8 mouse cellular contexts compared by ENCODE assay signal in genomic region chr1:74387386-74387988, GRCm38 (mm10). TPM values are rescaled to one million over a fixed set of nuclear protein-coding genes. Genes with fewer than 3 reads are reported as not detected.
DNase-seq lines count a peak whose midpoint lies in the region; ATAC-seq and TF ChIP-seq lines count a peak whose summit lies in the region.

No protein-coding gene starts in this region.

- peak overlapping the region; percentile 32; the same call in 1 of the 2 replicates for H3K4me3 ChIP-seq in kidney, postnatal 0 days (replicated peaks; ENCODE audit: low read depth, low read length)
- peak overlapping the region; percentile 41 for H3K4me3 ChIP-seq in embryonic facial prominence, embryonic 11.5 days (ENCODE audit: low read depth, low read length)
- peak overlapping the region; percentile 81 for H3K4me3 ChIP-seq in hindbrain, embryonic 16.5 days (ENCODE audit: low read length)
- peak overlapping the region; percentile 30 for H3K4me3 ChIP-seq in myocyte

- ATAC-seq in kidney, postnatal 0 days (replicated peaks; ENCODE audit: low FRiP score, low read depth) = no peak
- no peak for ATAC-seq in embryonic facial prominence, embryonic 11.5 days (replicated peaks; ENCODE audit: insufficient number of reproducible peaks, low FRiP score, low TSS enrichment, low read depth)
- ATAC-seq in hindbrain, embryonic 16.5 days = no peak

- H3K4me1 ChIP-seq in kidney, postnatal 0 days (replicated peaks; ENCODE audit: insufficient read depth, low read length) = peaks cover 19% of the 10 kb centered on the region
- H3K4me1 ChIP-seq in embryonic facial prominence, embryonic 11.5 days (ENCODE audit: control insufficient read depth, insufficient read depth, low read length) = peaks cover 3% of the 10 kb centered on the region; the same call in 1 of the 2 replicates
- peaks cover 20% of the 10 kb centered on the region for H3K4me1 ChIP-seq in hindbrain, embryonic 16.5 days (ENCODE audit: control insufficient read depth, insufficient read depth, low read depth, low read length)

- H3K9me3 ChIP-seq in kidney, postnatal 0 days (replicated peaks; ENCODE audit: low read length) = no peaks in the 10 kb centered on the region
- no peaks in the 10 kb centered on the region for H3K9me3 ChIP-seq in embryonic facial prominence, embryonic 11.5 days (replicated peaks; ENCODE audit: control insufficient read depth, low read length)
- H3K9me3 ChIP-seq in hindbrain, embryonic 16.5 days (ENCODE audit: control insufficient read depth, low read length) = no peaks in the 10 kb centered on the region

- TF ChIP-seq POLR2A in myocyte (IDR thresholded peaks at IDR 0.05; ENCODE audit: insufficient read length, low read depth) = no peak

- peak overlapping the region; percentile 93 for H3K27ac ChIP-seq in kidney, postnatal 0 days
- peak overlapping the region; percentile 91; the same call in 1 of the 2 replicates for H3K27ac ChIP-seq in embryonic facial prominence, embryonic 11.5 days (replicated peaks; ENCODE audit: low read depth, low read length)
- H3K27ac ChIP-seq in hindbrain, embryonic 16.5 days (ENCODE audit: low read depth, low read length) = peak overlapping the region; percentile 96

- H3ac ChIP-seq in myocyte (ENCODE audit: control insufficient read depth, insufficient read length) = no peak overlapping the region

- 51% methylated on average over 15 of the region's 15 CpGs for WGBS in kidney, postnatal 0 days
- 56% methylated on average over 15 of the region's 15 CpGs for WGBS in embryonic facial prominence, embryonic 11.5 days
- 48% methylated on average over 15 of the region's 15 CpGs for WGBS in hindbrain, embryonic 16.5 days

- H3K27me3 ChIP-seq in kidney, postnatal 0 days (ENCODE audit: insufficient read depth, low read length) = no peaks in the 10 kb centered on the region
- peaks cover 2% of the 10 kb centered on the region; the same call in 1 of the 2 replicates for H3K27me3 ChIP-seq in embryonic facial prominence, embryonic 11.5 days (ENCODE audit: control insufficient read depth, insufficient read depth, low read length)
- H3K27me3 ChIP-seq in hindbrain, embryonic 16.5 days (replicated peaks; ENCODE audit: control insufficient read depth, insufficient read depth, low read length) = peaks cover 6% of the 10 kb centered on the region; the same call in 1 of the 2 replicates
- no peaks in the 10 kb centered on the region for H3K27me3 ChIP-seq in myocyte (ENCODE audit: control insufficient read depth, insufficient read depth, insufficient read length)

- no peaks in the 10 kb centered on the region for H3K36me3 ChIP-seq in kidney, postnatal 0 days (ENCODE audit: insufficient read depth, low read length)
- no peaks in the 10 kb centered on the region for H3K36me3 ChIP-seq in embryonic facial prominence, embryonic 11.5 days (replicated peaks; ENCODE audit: control insufficient read depth, insufficient read depth, low read depth, low read length)
- H3K36me3 ChIP-seq in hindbrain, embryonic 16.5 days (ENCODE audit: control insufficient read depth, insufficient read depth, low read length) = no peaks in the 10 kb centered on the region
- no peaks in the 10 kb centered on the region for H3K36me3 ChIP-seq in myocyte (ENCODE audit: control insufficient read depth, insufficient read depth)

- peak overlapping the region; percentile 55; the same call in 1 of the 2 replicates for H3K4me2 ChIP-seq in kidney, postnatal 0 days (ENCODE audit: low read length)
- peak overlapping the region; percentile 55; the same call in 1 of the 2 replicates for H3K4me2 ChIP-seq in embryonic facial prominence, embryonic 11.5 days (ENCODE audit: low read depth, low read length)
- peak overlapping the region; percentile 87 for H3K4me2 ChIP-seq in hindbrain, embryonic 16.5 days (ENCODE audit: low read length)
- peak overlapping the region; percentile 66 for H3K4me2 ChIP-seq in myocyte (ENCODE audit: low read depth)

- no peak for DNase-seq in kidney, postnatal 0 days (ENCODE audit: low spot score)
- no peak for DNase-seq in kidney, postnatal 10 days
- DNase-seq in embryonic facial prominence, embryonic 11.5 days (ENCODE audit: low spot score) = no peak
- no peak for DNase-seq in MN1 (ENCODE audit: low spot score)
- DNase-seq in adrenal gland, postnatal 4 days (ENCODE audit: low spot score in 2 of 2) = no peak
- no peak for DNase-seq in thymus, postnatal 10 days (ENCODE audit: low spot score in 2 of 2)

- no peak for TF ChIP-seq CTCF in kidney, postnatal 0 days (IDR thresholded peaks at IDR 0.05; ENCODE audit: low read depth)

- peaks cover 7% of the 10 kb centered on the region for H3K79me2 ChIP-seq in myocyte (ENCODE audit: control insufficient read depth, insufficient read depth)

- H3K9ac ChIP-seq in kidney, postnatal 0 days (ENCODE audit: low read depth, low read length) = peak overlapping the region; percentile 32; the same call in 1 of the 2 replicates
- no peak overlapping the region; the same call in 1 of the 2 replicates for H3K9ac ChIP-seq in embryonic facial prominence, embryonic 11.5 days (replicated peaks; ENCODE audit: low read length)
- peak overlapping the region; percentile 83; the same call in 1 of the 2 replicates for H3K9ac ChIP-seq in hindbrain, embryonic 16.5 days (ENCODE audit: low read depth, low read length)

TF ChIP-seq in myocyte, 11 proteins besides CTCF, POLR2A, EP300 and RAD21:
- TF ChIP-seq MYOG (IDR thresholded peaks at IDR 0.05; ENCODE audit: control insufficient read depth in 1 of 3, insufficient read depth in 1 of 3, insufficient read length in 2 of 3, low read depth in 2 of 3) (no peak), TCF3 (IDR thresholded peaks at IDR 0.05; ENCODE audit: insufficient read length, low read depth) (no peak), TCF12 (IDR thresholded peaks at IDR 0.05; ENCODE audit: insufficient read depth, poor library complexity, severe bottlenecking) (no peak)

RNA-seq across cellular contexts. Expression of gene Ctdsp1, which starts 3.8 kb away (rescaled TPM):
- 73.3 and 75.8 TPM in 2 replicates for polyA plus RNA-seq in kidney, postnatal 0 days (2015; fragmentation: Nextera tagmentation; extraction: Ambion mirVana)
- 60.0 and 66.2 TPM in 2 replicates for polyA plus RNA-seq in embryonic facial prominence, embryonic 11.5 days (2014; fragmentation: Nextera tagmentation; extraction: Ambion mirVana)
- 19.0 and 20.0 TPM in 2 replicates for polyA plus RNA-seq in hindbrain, embryonic 16.5 days (2015; fragmentation: Nextera tagmentation; extraction: Ambion mirVana)
- 64.0 TPM for polyA plus RNA-seq in myocyte (2012; fragmentation: generic; extraction: Trizol)
- total RNA-seq in adrenal gland, postnatal 4 days (2021) = 100 to 1,000 TPM; 156 to 162 TPM

RNA-seq across cellular contexts. Expression of gene Slc11a1, which starts 12.5 kb away (rescaled TPM):
- 2.6 and 3.6 TPM in 2 replicates for polyA plus RNA-seq in kidney, postnatal 0 days (2015; fragmentation: Nextera tagmentation; extraction: Ambion mirVana)
- 2.4 and 4.9 TPM in 2 replicates for polyA plus RNA-seq in embryonic facial prominence, embryonic 11.5 days (2014; fragmentation: Nextera tagmentation; extraction: Ambion mirVana)
- polyA plus RNA-seq in hindbrain, embryonic 16.5 days (2015; fragmentation: Nextera tagmentation; extraction: Ambion mirVana) = 2.6 and 3.3 TPM in 2 replicates
- polyA plus RNA-seq in myocyte (2012; fragmentation: generic; extraction: Trizol) = 1.0 TPM
- total RNA-seq in adrenal gland, postnatal 4 days (2021) = 10 to 100 TPM; 10.2 to 13.6 TPM

RNA-seq across cellular contexts. Expression of gene Vil1, which starts 21.7 kb away (rescaled TPM):
- 17.0 and 18.0 TPM in 2 replicates for polyA plus RNA-seq in kidney, postnatal 0 days (2015; fragmentation: Nextera tagmentation; extraction: Ambion mirVana)
- polyA plus RNA-seq in embryonic facial prominence, embryonic 11.5 days (2014; fragmentation: Nextera tagmentation; extraction: Ambion mirVana) = 0.07 and 0.11 TPM in 2 replicates
- 0.19 and 0.22 TPM in 2 replicates for polyA plus RNA-seq in hindbrain, embryonic 16.5 days (2015; fragmentation: Nextera tagmentation; extraction: Ambion mirVana)
- polyA plus RNA-seq in myocyte (2012; fragmentation: generic; extraction: Trizol) = 0.02 TPM
- 1 to 10 TPM; 1.6 to 7.1 TPM for total RNA-seq in adrenal gland, postnatal 4 days (2021)

RNA-seq across cellular contexts. Expression of gene Catip, which starts 25.6 kb away (rescaled TPM):
- 0.59 and 0.75 TPM in 2 replicates for polyA plus RNA-seq in kidney, postnatal 0 days (2015; fragmentation: Nextera tagmentation; extraction: Ambion mirVana)
- polyA plus RNA-seq in embryonic facial prominence, embryonic 11.5 days (2014; fragmentation: Nextera tagmentation; extraction: Ambion mirVana) = 0.22 and 0.36 TPM in 2 replicates
- 2.2 and 2.8 TPM in 2 replicates for polyA plus RNA-seq in hindbrain, embryonic 16.5 days (2015; fragmentation: Nextera tagmentation; extraction: Ambion mirVana)
- polyA plus RNA-seq in myocyte (2012; fragmentation: generic; extraction: Trizol) = 0.10 TPM
- total RNA-seq in adrenal gland, postnatal 4 days (2021) = under 1 TPM; 0.48 to 0.50 TPM

Comparison
In these comparisons a context has a peak if more than half of its experiments do, and no peak if none do; other contexts are left out.
1. H3K4me3 ChIP-seq: peak in every context shown above with its lines; median percentile 81 in hindbrain, embryonic 16.5 days; 41 in embryonic facial prominence, embryonic 11.5 days; 32 in kidney, postnatal 0 days; 30 in myocyte.
2. RNA of gene Vil1, which starts 21.7 kb away (polyA plus RNA-seq): 17.0 to 18.0 TPM in kidney, postnatal 0 days; 0.19 to 0.22 TPM in hindbrain, embryonic 16.5 days, 0.07 to 0.11 TPM in embryonic facial prominence, embryonic 11.5 days and 0.02 TPM in myocyte (single experiment); every median in the first group is over 10 times any median in the second.
3. Peak in every context shown above with its lines, with median percentiles within 50 percentile points of each other: H3K27ac ChIP-seq and H3K4me2 ChIP-seq.